Mouse (Mus musculus) stomach, postnatal 0 days (tissue): ENCODE measurements around the gene Ston1. TPM values are rescaled to one million over a fixed set of nuclear protein-coding genes. Genes with fewer than 3 reads are reported as not detected.

Source experiments
- ATAC-seq: fragments of 200-750 bp; cut with Nextera tagmentation; 2 replicates; pipeline ENCODE4 v1.8.0; 2017; ENCODE audit not compliant: low FRiP score, low TSS enrichment
- DNase-seq: peaks from one replicate; pipeline ENCODE4 v3.0.0-alpha.2; 2016; ENCODE audit warnings: low spot score
- H3K27ac ChIP-seq: fragments of 300-500 bp; sonication (generic); replicated peaks from 2 replicates; pipeline ENCODE4 v1.5.1; 2014; ENCODE audit warnings: mild to moderate bottlenecking, control low read depth
- H3K27me3 ChIP-seq: fragments of 300-500 bp; sonication (generic); 2 replicates; pipeline ENCODE4 v1.6.1; 2014; ENCODE audit warnings: low read length; ENCODE audit not compliant: control insufficient read depth, insufficient read depth
- H3K36me3 ChIP-seq: fragments of 300-500 bp; sonication (generic); 2 replicates; pipeline ENCODE4 v1.6.1; 2014; ENCODE audit warnings: low read length, mixed read lengths; ENCODE audit not compliant: control insufficient read depth, insufficient read depth
- H3K4me1 ChIP-seq: fragments of 300-500 bp; sonication (generic); replicated peaks from 2 replicates; pipeline ENCODE4 v1.6.1; 2014; ENCODE audit warnings: antibody characterized with exemption; ENCODE audit not compliant: control insufficient read depth, insufficient read depth
- H3K4me2 ChIP-seq: fragments of 300-500 bp; sonication (generic); replicated peaks from 2 replicates; pipeline ENCODE4 v1.6.1; 2014; ENCODE audit warnings: low read depth, mild to moderate bottlenecking, control low read depth, moderate library complexity
- H3K4me3 ChIP-seq: fragments of 300-500 bp; sonication (generic); 2 replicates; pipeline ENCODE4 v1.5.1; 2014; ENCODE audit warnings: low read depth, low read length, control low read depth
- H3K9ac ChIP-seq: fragments of 300-500 bp; sonication (generic); 2 replicates; pipeline ENCODE4 v1.6.1; 2014; ENCODE audit warnings: mild to moderate bottlenecking, low read length, control low read depth, mixed read lengths
- H3K9me3 ChIP-seq: fragments of 300-500 bp; sonication (generic); 2 replicates; pipeline ENCODE4 v1.6.1; 2016; ENCODE audit warnings: low read length; ENCODE audit not compliant: control insufficient read depth
- CTCF ChIP-seq: IDR thresholded peaks from 2 replicates; pipeline ENCODE4 v1.5.1; 2016; ENCODE audit warnings: antibody characterized with exemption, low read depth, mild to moderate bottlenecking, moderate library complexity
- EP300 ChIP-seq: optimal IDR thresholded peaks from 2 replicates; pipeline ENCODE3; 2016; ENCODE audit warnings: antibody characterized with exemption
- WGBS: fragments of 180-500 bp; shearing (Covaris S2); extraction: QIAGEN DNeasy Blood & Tissue Kit; methylation state at CpG from one replicate; pipeline ENCODE4 v1.1.7; 2014; 5-methylcytosine and 5-hydroxymethylcytosine counted together
- polyA plus RNA-seq: library from polyadenylated mRNA; unstranded; fragments of >200 nt; fragmentation: Nextera tagmentation; extraction: Ambion mirVana; gene quantifications from 2 replicates; pipeline ENCODE4 v1.2.1, GENCODE M21; 2015

Ston1 gene
- polyA plus RNA-seq, 1 experiment from 2014 or later: 5.1 TPM

DNA sequence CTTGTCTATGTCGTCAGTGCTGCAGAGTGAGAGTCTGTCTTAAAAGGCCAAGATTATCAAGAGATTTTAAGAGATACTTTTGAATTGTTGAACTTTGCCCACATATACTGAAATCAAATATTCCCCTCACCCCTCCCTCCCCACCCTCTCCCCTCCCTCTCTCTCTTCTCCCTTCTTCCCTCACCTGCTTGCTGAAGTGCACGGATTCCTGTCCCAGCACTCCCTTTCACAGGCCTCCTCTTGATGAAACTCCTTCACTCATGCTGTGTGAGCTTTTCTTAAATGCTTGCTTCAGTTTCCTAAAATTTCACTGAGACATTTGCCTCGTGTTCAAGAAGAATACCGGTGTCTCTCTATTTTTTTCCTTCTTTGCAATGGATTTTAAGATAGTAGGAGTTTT is 105.6 kb downstream of the Ston1 start:
- no peak overlapping the region for H3K4me2 ChIP-seq
- H3K36me3 ChIP-seq: no peaks in the 10 kb centered on the region
- WGBS: 32% methylated on average over 4 of the region's 4 CpGs
- no peaks in the 10 kb centered on the region for H3K27me3 ChIP-seq
- H3K9me3 ChIP-seq: no peaks in the 10 kb centered on the region
- no peak overlapping the region for H3K9ac ChIP-seq
- no peak overlapping the region for H3K27ac ChIP-seq
- TF ChIP-seq EP300 (no peak), CTCF (no peak)
- H3K4me3 ChIP-seq: no peak overlapping the region
- DNase-seq (no peak), ATAC-seq (no peak)
- H3K4me1 ChIP-seq: no peaks in the 10 kb centered on the region

DNA sequence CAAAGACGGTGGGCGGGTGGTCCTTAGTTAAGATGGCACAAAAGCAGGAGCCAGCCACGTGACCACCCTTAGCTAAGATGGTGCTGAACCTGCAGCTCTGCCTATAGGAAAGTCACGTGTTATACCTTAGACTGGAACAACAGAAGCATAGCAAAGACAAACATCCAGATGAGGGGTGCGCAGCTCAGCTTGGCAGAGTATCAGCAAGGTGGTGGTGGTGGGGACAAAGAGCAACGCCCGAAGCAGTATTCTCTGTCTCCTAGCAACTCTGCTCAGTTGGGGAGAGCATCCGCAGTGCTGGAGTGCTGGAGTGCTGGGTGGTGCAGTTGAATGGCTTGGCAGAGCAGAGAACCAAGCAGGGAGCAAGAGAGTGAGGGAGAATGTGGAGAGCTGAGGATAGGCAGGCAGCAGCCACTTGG is 108.8 kb downstream of the Ston1 start:
- Histone ChIP-seq H3K4me2 (no peak overlapping the region), H3K9ac (no peak overlapping the region), H3K27ac (no peak overlapping the region), H3K9me3 (no peaks in the 10 kb centered on the region), H3K36me3 (no peaks in the 10 kb centered on the region), H3K4me1 (no peaks in the 10 kb centered on the region), H3K4me3 (no peak overlapping the region), H3K27me3 (no peaks in the 10 kb centered on the region)
- TF ChIP-seq CTCF: no peak
- no peak for TF ChIP-seq EP300
- whole genome bisulfite sequencing: 58% methylated on average over 8 of the region's 8 CpGs
- DNase-seq (no peak), ATAC-seq (no peak)

Other genes with a start within 250 kb of the Ston1 start
- gene Foxn2, start 157.0 kb upstream of the Ston1 start, polyA plus RNA-seq: 8.2 and 8.6 TPM in 2 replicates
- gene Ppp1r21, start 67.6 kb upstream of the Ston1 start, polyA plus RNA-seq: 10.4 and 11.1 TPM in 2 replicates
- gene Gtf2a1l, start 71.0 kb downstream of the Ston1 start, polyA plus RNA-seq: 0.08 TPM in 1 of 2 replicates, not detected in the other
- 0.02 TPM in 1 of 2 replicates, not detected in the other for gene Lhcgr, start 194.3 kb downstream of the Ston1 start, polyA plus RNA-seq